Mouse (Mus musculus): ENCODE results near the gene Tuba4a. TPM values are rescaled to one million over a fixed set of nuclear protein-coding genes. Genes with fewer than 3 reads are reported as not detected.

Gene Tuba4a
- total and polyA plus RNA-seq, 3 experiments = 180 to 294 (median 192) TPM

GRCm38 (mm10) chr1:75212542-75212941, 7.1 kb downstream of the Tuba4a start:
- dilution Hi-C loops (cut with MboI; ENCODE audit: extremely low pct_ligation_motif_present, extremely low pct_unique_long_range_greater_than_20kb, low sequenced_read_pairs) = no loop called here
- Histone ChIP-seq H3K9ac (ENCODE audit: insufficient read depth, low read depth) (no peak overlapping the region), H3K4me3 (replicated peaks in 1 of 3; ENCODE audit: low read depth in 2 of 3, low read length in 2 of 3, poor library complexity in 1 of 3) (no peak overlapping the region), H3K79me2 (replicated peaks; ENCODE audit: control insufficient read depth, extremely low read depth, insufficient read depth, poor library complexity, severe bottlenecking) (peaks cover 34% of the 10 kb centered on the region), H3K27me3 (replicated peaks) (no peaks in the 10 kb centered on the region), H3K27ac (ENCODE audit: insufficient read depth, low read depth) (no peak overlapping the region), H3K4me1 (ENCODE audit: control insufficient read depth in 1 of 2, insufficient read depth in 2 of 2) (peaks cover 23 to 79% of the 10 kb centered on the region in 2 experiments), H3K9me3 (replicated peaks; ENCODE audit: low read length) (no peaks in the 10 kb centered on the region), H3K4me2 (ENCODE audit: insufficient read depth, low read depth, poor library complexity, severe bottlenecking) (no peak overlapping the region), H3K36me3 (replicated peaks in 1 of 2; ENCODE audit: control insufficient read depth in 1 of 2, insufficient read depth in 1 of 2, low read length in 1 of 2) (peaks cover 47 to 62% of the 10 kb centered on the region in 2 experiments)
- no peak for DNase-seq (ENCODE audit: extremely low read depth)
- in situ Hi-C loops (cut with MboI; ENCODE audit: low pct_ligation_motif_present, low pct_unique_long_range_greater_than_20kb, low sequenced_read_pairs) = no loop called here
- TF ChIP-seq MAFK (IDR thresholded peaks at IDR 0.05; ENCODE audit: insufficient replicate concordance, low read length) (no peak), SMC3 (IDR thresholded peaks at IDR 0.05; ENCODE audit: low read depth, low read length) (no peak), MAZ (IDR thresholded peaks at IDR 0.05; ENCODE audit: low read depth, low read length) (no peak)

GRCm38 (mm10) chr1:75211141-75211708, 8.4 kb downstream of the Tuba4a start:
- DNase-seq (ENCODE audit: extremely low read depth) = no peak
- Histone ChIP-seq H3K4me3 (replicated peaks in 1 of 3; ENCODE audit: low read depth in 2 of 3, low read length in 2 of 3, poor library complexity in 1 of 3) (peak overlapping the region; percentile 83 to 96 (median 91)), H3K9ac (ENCODE audit: insufficient read depth, low read depth) (peak overlapping the region; percentile 93), H3K4me2 (ENCODE audit: insufficient read depth, low read depth, poor library complexity, severe bottlenecking) (peak overlapping the region; percentile 72; the same call in 1 of the 2 replicates), H3K27me3 (replicated peaks) (no peaks in the 10 kb centered on the region), H3K9me3 (replicated peaks; ENCODE audit: low read length) (no peaks in the 10 kb centered on the region), H3K36me3 (replicated peaks in 1 of 2; ENCODE audit: control insufficient read depth in 1 of 2, insufficient read depth in 1 of 2, low read length in 1 of 2) (peaks cover 41 to 51% of the 10 kb centered on the region in 2 experiments), H3K79me2 (replicated peaks; ENCODE audit: control insufficient read depth, extremely low read depth, insufficient read depth, poor library complexity, severe bottlenecking) (peaks cover 21% of the 10 kb centered on the region), H3K4me1 (ENCODE audit: control insufficient read depth in 1 of 2, insufficient read depth in 2 of 2) (peaks cover 16 to 71% of the 10 kb centered on the region in 2 experiments), H3K27ac (ENCODE audit: insufficient read depth, low read depth) (no peak overlapping the region)
- TF ChIP-seq PAX5 (IDR thresholded peaks at IDR 0.05; ENCODE audit: low read length) = no peak
- no peak for TF ChIP-seq MAX (IDR thresholded peaks at IDR 0.05; ENCODE audit: low read length)
- TF ChIP-seq USF2 (conservative IDR thresholded peaks at IDR 0.05; ENCODE audit: low read depth, low read length) = no peak
- TF ChIP-seq E2F4 (IDR thresholded peaks at IDR 0.05; ENCODE audit: insufficient replicate concordance, low read depth, low read length) = no peak
- TF ChIP-seq POLR2A (IDR thresholded peaks at IDR 0.05; ENCODE audit: low read depth, low read length) = no peak
- TF ChIP-seq MAZ (IDR thresholded peaks at IDR 0.05; ENCODE audit: low read depth, low read length) = no peak
- no peak for TF ChIP-seq ZKSCAN1 (IDR thresholded peaks at IDR 0.05; ENCODE audit: borderline replicate concordance, low read depth, low read length)
- TF ChIP-seq JUN (IDR thresholded peaks at IDR 0.05; ENCODE audit: insufficient read depth, low read depth, low read length) = no peak
- no peak for TF ChIP-seq ELF1 (IDR thresholded peaks at IDR 0.05; ENCODE audit: low read depth, low read length)
- TF ChIP-seq SMC3 (IDR thresholded peaks at IDR 0.05; ENCODE audit: low read depth, low read length) = no peak
- in situ Hi-C loops (cut with MboI; ENCODE audit: low pct_ligation_motif_present, low pct_unique_long_range_greater_than_20kb, low sequenced_read_pairs) = no loop called here
- dilution Hi-C loops (cut with MboI; ENCODE audit: extremely low pct_ligation_motif_present, extremely low pct_unique_long_range_greater_than_20kb, low sequenced_read_pairs) = no loop called here
